Mouse (Mus musculus) adrenal gland, adult (tissue): ENCODE measurements around the gene Olfr1454.

ENCODE experiments used
- DNase-seq, 2 experiments: peaks; one replicate each; pipeline ENCODE4 v3.0.0; 2022 to 2023; ENCODE audit warnings: low spot score in 1 of 2; ENCODE audit not compliant: inconsistent age in 2 of 2

Olfr1454 gene

DNA sequence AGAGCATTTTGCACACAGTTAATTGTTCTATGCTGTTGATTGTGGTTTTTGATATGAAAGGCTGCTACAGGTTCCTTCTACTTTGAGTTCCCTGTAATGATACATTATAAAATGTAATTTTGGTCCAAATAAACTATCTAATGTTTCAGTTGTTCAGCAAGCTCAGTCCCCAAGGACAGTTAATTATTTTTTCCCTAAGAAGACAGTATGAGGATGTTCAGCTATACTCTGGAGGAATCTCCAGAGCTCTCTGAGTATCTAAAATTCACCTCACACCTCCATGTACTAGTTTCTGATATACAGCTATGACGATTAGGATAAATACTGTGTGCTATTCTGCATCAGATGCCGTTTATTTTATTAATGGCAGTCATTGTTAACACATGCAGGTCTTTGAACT is at the start of gene Olfr1454:
Gene Olfr1454, plus strand, starts transcription at position 301 of the 400 bp plus-strand sequence.
- DNase-seq: no peak

DNA sequence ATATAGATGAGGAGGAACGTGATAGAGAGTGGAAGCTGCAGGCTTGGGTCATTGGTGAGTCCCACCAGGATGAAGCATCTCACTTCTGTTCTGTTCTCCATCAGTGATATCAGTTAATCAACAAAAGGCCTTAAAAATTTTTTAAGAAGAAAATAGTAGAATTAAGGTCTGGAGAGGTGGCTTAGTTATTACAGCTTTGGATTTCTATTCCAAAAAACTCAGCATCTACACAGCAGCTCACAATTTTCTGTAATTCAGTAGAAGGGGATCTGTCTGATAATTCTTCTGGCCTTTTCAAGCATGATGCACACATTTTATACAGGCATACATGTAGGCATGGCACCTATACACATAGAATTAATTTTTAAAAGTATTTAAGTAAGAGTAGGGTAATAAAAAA is 32.2 kb upstream of the Olfr1454 start, which contains the start of gene Olfr1453:
Gene Olfr1453, minus strand, starts transcription at position 101 of the 400 bp plus-strand sequence.
- DNase-seq: no peak

DNA sequence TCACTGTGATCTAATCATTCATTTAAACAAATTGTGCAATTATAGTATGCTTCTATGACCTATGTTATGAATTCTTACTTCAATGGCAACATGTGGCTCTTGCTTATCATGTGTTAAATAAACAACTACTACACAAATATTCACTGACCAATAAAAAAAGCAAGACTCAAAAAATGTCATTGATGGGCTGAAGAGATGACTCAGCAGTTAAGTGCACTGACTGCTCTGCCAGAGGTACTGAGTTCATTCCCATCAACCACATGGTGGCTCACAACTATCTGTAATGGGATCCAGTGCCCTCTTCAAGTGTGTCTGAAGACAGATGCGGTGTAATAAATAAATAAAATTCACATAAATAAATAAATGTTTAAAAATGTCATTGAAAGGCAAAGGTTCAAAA is 33.5 kb downstream of the Olfr1454 start:
- DNase-seq: no peak

DNA sequence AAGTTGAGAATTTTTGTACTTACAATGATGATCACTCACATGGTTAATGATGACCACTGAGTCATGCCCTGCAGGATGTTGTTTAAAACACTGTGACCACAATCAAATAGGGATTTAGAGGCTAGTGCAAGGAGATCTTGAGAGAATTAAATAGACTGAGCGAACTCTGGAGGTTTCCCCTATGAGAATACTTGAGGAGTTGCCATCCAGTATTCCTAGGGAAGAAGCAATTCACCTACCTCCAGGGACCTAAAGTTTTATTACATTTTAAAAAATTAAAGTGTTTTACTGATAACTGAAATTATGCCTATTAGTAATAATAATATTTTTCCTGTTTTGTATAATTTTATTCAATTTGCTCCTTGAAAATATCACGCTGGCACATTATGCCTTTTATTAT is 37.4 kb downstream of the Olfr1454 start, which contains the start of gene Olfr1457:
Gene Olfr1457, minus strand, starts transcription at position 101 of the 400 bp plus-strand sequence.
- no peak for DNase-seq

DNA sequence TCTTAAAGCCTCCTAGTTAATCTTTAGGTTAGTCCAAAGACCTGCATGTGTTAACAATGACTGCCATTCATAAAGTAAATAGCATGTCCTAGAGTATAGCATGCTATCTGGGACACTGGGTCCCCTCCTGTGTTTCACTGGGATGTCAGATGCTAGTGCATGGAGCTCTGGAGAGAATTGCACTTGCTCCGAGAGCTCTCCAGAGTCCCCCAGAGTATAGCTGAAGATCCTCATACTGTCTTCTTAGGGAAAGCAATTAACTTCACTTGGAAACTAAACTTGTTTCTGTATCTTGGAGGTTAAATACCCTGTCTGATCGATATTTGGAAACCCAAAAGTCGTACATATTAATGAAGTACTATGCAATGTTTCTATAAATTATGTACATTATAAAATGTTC is 46.3 kb downstream of the Olfr1454 start, which contains the start of gene Olfr1458:
Gene Olfr1458, minus strand, starts transcription at position 101 of the 400 bp plus-strand sequence.
- no peak for DNase-seq
